Mouse (Mus musculus): ENCODE results near the gene Acsm4.

DNA sequence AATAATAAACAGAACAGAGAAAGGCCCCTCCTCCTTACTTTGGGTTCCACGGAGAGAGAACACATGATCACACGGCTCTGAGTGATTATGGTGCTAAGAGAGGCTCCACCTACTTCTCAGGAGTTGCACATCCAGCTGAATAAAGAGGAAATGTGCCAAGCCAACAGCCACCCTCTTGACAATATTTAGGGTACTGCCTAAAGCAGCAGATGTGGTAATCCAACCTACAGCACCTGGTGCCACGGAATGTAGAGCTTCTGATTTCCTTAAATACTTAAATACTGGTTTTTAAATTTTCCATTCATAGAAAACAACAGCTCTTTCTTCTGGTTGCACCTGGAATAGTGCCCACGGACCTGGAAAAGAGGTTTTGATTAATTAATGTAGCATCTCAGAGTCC lies 7.1 kb upstream of the Acsm4 start:
- TF ChIP-seq POLR2A (IDR thresholded peaks at IDR 0.05; ENCODE audit: borderline replicate concordance, control insufficient read depth, low read depth, low read length): no peak
- no peak for TF ChIP-seq CTCF (IDR thresholded peaks at IDR 0.05; ENCODE audit: control insufficient read depth, insufficient read depth, low read length)
